Mouse (Mus musculus) MN1 (cell line): ENCODE results near the gene Gm17334.
A peak's percentile ranks its signal among the peaks of the same experiment; 100 is the strongest.

ENCODE experiments used
- DNase-seq: peaks from one replicate; pipeline ENCODE4 v3.0.0-alpha.2; 2016; ENCODE audit warnings: low spot score

Gm17334 gene

DNA sequence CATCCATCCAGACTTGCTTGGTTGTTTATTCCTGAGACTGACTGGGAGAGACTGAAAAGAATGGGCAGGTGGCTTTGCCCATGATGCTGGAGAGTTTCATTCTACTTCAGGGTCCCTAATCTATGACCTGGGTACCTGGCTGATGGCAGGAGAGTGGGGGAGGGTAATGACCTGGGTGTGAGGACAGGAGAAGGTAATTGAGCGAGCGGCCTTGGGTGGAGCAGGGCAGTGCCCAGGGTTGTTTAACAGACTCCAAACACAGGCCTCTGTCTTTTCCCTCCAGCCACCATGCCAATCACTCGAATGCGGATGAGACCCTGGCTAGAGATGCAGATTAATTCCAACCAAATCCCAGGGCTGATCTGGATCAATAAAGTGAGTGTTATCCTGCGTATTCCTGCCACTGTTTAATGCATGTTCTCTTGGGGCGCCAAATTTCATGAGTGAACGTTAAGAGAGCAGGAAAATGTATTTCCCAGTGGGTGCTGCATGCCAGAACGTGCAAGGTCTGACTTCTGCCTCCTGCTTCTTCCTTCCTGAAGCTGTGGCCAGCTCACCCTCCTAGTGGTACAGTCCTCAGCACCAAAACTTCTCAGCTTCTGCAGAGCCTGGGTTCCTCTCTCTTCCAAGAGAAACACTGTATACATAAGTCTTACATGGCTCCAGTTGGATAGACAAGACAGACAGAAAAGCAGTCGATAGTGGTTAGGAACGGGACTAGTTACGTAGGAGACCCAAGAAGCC is 1.8 kb downstream of the Gm17334 start:
- DNase-seq: no peak

DNA sequence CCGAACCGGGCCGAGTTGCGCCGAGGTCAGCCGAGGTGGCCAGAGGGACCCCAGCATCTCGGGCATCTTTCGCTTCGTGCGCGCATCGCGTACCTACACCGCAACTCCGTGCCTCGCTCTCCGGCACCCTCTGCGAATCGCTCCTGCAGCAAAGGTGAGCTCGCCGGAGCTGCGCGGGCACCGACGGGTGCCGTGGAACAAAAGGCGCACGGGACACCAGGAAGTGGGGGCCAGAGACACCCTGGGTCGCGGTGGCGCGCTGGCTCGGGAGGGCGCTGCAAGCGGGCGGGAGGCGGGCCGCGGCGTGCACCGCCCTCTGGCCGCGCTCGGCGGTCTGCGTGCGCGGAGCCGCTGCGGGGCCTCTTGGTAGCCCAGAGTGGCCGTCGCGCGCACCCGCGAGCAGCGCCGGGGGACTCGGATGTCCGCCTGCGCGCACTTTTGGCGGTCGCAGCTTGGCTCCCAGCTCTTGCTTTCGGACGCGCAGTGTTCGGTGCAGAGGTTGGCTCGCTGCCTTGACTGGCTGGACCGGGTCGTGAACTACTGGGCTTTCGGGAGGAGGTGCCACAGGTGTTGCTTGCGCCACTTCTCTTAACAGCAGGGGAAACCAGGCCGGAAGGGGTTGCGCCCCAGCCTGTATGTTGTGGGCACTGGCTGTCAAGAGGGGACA is 2.7 kb downstream of the Gm17334 start:
- DNase-seq: peak; percentile 85

DNA sequence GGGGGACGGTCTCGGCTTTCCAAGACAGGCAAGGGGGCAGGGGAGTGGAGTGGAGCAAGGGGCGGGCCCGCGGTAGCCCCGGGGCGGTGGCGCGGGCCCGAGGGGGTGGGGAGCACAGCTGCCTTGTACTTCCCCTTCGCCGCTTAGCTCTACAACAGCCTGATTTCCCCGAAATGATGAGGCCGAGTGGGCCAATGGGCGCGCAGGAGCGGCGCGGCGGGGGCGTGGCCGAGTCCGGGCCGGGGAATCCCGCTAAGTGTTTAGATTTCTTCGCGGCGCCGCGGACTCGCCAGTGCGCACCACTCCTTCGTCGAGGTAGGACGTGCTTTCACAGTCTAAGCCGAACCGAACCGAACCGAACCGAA is 3.2 kb downstream of the Gm17334 start, which contains the start of gene Irf1:
TSS of gene Irf1 (plus strand) at position 255 of the 365 bp plus-strand sequence.
- peak; percentile 95 for DNase-seq

DNA sequence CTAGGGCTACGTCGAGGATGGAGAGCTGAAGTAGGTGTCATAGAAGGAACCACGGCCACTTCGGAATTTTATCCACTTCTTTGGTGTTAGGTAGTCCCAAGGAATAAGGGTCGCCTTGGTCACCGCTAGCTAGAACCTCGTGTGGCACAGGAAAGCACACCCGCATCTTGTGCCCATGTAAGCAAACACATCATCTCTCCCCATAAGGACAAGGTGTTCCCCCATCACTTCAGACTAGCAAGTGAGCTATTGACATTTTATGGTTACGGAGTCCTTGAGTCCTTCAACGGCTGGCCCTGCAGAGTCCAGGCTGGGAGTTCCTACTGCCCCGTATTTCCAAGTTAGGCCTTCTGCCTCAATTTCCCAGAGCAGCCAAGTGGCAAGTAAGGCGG is 3.8 kb downstream of the Gm17334 start:
- peak; percentile 48 for DNase-seq

DNA sequence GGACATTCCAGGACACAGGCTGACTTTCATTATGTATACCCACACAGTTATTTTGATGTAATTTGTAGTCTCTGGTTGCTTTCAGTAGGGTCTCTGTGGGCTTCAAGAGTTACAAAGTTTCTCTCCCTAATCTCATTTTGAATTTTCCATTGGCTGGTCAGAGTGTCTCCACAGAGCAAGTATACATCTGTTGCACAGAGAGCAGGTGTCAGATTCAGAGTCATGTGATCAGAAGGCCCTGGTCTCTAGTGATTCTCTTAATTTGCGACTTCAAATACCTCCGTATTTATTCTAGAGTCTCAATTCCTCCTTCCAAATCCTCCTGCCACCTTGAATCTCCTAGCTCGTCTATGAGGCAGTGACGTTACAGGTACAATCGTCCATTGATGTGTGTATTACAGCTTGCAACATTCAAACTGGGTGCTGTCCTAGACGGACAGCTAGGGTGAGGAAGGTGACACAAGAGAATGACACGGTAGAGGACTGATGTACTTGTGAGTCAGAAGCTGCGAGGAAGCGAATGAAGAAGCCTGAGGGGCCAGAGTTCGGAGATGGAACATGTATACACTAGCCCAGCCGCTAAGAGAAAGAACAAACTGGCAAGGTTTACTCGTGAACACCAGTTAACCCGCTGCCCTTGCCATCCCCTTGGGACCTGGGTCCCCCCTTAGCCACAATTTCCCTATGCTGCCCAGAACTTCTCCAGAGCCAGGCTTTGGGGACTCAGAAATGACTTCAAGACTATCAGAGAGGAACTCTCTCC is 4.4 kb downstream of the Gm17334 start:
- DNase-seq: no peak

DNA sequence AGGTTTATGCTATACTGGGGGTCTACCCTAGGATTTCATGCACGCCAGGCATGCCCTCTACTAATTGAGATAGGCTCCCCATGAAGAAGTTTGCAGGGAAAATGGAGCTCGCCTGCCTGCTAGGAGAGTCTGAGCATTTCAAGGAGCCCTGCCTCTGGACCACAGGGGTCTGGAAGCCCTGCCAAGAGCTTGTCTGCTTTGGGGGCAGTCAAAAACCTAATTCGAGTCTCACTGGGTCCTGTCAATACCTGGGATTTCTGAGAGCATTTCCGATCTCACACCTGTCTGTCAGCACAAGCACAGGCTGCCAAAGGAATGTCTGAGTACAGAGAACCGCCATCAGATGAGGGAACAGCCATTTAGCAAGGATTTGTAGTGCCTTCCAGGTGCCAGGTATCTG is 8.4 kb downstream of the Gm17334 start:
- no peak for DNase-seq

DNA sequence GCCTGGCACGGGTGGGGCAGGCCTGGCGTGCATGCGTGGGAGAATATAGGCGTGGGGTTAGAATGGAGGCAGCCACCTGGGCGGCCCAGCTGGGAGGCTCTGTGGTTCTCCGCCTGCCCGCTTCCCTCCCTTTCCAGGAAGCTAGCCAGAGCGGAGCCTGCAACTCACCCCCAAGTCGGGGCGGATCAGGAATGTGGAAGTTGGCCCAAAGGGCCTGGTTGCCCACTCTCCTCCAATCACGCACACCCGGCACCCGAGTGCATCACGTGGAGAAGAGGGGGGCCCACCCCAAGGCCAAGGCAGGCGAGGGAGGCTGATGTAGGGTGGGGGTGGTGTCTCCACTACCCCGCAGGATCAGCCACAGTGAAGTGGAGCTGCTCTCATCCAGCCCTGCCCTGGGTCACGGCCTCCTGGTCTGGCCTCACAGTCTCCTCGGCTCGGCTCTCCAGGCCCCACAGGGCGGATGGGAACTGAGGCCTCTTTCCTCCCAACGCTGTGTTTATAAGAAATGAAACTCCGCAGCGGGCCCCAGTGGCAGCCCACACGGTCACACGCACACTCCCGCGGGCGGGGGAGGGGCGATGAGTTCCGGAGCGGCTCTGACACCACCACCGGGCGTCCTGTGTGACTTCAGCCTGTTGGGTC is 9.4 kb downstream of the Gm17334 start:
- DNase-seq: peak; percentile 96

DNA sequence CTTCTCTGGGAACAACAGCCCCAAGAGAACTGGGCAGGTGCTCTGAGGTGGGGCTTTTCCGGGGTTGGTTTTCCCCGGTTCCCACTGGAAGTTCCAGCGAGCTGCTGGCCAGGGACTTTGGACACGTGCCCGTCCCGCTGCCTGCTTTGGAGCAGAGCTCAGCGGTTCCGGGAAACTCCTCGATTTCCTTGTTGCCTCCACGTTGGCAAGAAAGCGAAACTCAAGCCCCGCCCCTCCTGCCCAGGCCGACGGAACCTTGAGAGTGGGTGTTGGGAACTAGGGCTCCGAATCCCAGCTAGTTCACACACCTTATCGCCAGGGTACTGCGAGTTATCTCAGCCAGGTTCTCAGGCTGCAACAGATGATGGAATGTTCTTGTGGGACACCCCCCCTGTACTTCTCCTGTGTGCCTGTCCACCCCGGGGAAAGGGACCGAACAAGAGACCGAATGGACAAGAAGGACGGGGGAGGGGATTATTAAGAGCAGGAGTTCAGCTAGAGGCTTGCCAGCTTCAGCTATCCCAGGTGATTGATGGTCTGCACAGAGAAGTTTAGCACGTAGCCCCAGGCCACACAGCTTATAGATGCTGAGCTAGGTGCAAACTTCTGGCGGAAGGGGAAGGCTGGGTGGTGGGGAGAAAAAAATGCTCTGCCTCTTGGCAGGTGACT is 10.0 kb downstream of the Gm17334 start:
- peak; percentile 87 for DNase-seq

DNA sequence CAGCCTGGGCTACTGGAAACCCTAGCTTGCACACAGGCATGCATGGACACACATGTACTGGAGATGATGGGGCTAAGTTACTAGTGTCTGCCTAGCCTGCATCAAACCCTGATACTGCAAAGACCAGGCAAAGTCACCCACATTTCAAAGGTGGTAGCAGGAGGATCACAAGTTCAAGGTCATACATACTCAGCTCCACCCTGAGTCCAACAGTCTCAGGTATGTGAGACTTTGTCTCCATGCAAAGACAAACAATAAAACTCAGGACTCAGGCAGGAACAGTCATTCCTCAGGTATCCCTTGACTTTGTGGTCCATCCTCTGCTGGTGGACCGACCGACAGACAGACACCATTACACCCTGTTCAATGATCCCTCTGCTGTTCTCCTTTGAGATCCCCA is 10.6 kb downstream of the Gm17334 start:
- DNase-seq: no peak

DNA sequence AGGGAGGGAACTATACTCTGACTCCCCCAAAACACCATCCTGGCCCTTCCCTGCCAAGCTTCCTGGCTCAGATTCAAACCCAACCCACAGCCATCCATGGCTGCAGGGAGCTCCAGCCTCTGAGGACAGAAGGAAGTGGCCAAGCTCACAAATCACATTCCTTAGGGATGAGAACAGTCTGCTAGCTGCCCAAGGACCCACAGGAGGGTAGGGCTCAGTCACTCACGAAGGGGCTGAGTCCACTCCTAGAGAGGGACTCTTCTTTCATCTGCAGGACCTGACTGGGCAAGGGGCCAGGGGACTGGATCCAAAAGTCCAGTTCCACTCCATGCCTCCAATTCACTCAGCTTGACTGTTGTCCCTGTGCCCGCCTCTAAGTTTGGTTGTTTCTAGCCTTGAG is 11.2 kb downstream of the Gm17334 start:
- DNase-seq: peak; percentile 77

DNA sequence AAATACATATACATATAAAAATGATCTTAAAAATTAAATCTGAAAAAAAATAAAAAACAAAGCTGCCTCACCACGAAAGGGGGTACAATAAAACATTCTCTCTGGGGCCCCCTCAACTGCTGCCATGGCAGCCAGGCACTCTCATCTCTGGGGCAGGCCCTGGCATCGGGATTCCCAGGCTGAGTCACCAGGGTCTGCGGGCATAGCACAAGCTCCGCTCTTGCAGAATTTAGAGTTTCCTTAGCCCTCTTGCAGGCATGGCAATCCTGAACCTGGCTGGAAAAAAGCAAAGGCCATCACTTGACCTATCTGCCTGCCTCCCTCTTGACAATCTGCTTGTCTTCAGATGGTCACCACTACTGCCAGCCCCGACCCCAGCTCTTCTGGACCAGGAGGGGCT is 11.7 kb downstream of the Gm17334 start:
- DNase-seq: peak; percentile 64

DNA sequence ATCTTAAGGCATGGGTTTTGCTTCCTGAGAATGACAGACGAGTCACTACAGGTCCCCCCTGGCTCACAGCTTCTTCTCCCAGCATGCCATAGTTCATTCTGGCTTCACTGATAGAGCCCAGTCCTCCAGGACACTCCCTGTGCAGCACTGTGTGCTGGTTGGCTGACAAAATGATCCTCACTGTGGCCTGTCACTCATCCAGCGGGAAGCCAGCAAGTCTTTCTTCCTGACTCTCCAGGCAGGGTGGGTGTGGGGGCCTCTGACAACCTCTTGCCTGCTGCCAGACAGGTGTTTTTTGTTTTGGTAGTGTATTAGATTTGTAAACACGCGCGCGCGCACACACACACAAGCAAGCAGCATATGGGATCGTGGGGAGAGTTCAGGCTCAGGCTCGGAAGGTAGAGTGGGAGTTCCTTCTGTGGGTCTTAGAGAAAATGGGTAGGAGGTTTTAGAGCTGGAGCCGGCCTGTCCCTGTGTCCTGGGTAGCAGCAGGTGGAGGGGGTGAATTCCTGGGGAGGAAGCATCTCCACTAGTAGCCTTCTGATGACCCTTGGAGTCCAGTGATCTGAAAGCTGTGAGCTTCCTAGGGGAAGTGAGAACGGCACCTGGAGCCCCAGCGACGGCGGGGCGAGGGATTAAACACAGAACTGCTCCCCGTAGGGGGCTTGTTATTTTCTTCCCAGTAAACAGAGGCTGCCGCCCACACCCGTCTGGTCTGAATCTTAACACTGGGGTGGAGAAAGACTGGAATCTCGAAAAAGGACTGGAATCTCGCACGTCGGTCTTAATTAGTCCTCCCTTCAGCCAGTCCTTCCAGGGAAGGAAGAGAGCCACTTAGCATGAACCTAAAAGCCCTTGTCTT is 13.2 kb downstream of the Gm17334 start:
- peak; percentile 66 for DNase-seq

DNA sequence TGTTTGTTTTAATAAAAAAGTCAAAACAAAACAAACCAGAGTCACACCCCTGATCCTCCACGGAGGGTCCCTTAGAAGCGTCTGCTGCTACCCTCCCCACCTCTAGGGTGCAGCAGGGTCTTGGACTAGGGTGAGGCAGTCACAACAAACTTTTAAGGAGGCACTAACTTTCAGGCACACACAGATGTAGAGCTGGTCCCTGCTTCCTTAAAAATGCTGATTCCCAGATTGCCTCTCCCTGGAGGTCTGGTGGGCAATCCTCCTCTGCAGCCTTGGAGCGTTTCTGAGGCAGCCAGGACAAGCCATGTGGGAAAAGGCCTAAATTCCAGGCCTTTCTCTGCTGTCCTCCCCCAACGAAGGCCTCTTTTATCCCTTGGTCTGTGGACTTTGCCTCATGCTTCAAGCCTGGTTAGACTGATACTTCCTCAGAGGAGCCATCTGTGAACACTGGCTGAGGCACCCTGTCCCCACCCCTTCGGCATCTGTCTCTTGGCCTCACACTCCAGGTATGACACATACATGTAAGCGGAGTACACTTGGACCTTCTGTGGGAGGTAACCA is 14.1 kb downstream of the Gm17334 start:
- DNase-seq: peak; percentile 71

DNA sequence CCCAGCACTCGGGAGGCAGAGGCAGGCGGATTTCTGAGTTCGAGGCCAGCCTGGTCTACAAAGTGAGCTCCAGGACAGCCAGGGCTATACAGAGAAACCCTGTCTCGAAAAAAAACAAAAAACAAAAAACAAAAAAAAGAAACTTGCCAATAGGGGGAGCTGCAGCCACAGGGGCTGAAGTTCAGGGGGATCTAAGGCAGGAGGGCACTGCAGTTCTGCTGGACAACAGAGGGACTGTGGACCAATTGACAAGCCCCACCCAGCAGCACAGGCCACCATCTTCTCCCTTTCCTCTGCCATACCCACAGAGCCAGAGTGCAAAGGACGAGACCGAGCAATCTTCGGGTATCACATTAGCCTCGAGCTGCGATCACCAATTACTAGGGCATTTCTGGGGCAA is 15.0 kb downstream of the Gm17334 start:
- peak; percentile 68 for DNase-seq

DNA sequence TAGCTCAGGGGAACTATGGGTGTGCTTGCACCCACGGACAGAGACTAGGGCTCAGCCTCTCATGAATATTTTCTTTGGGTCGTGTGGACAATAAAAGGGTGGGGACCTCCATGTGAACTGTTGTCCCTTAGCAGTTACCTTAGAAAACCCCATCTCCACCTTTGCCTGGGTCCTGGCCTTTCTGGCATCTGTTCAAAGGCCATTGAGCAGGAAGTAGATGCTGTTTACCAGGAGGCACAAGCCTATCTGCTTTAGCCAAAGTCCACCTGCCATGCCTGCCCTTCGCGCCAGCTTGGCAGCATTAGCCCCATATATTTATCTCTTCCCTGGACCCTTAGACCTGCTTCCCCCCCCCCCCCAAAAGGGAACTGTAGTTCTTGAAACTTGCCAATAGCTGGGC is 15.4 kb downstream of the Gm17334 start:
- no peak for DNase-seq

DNA sequence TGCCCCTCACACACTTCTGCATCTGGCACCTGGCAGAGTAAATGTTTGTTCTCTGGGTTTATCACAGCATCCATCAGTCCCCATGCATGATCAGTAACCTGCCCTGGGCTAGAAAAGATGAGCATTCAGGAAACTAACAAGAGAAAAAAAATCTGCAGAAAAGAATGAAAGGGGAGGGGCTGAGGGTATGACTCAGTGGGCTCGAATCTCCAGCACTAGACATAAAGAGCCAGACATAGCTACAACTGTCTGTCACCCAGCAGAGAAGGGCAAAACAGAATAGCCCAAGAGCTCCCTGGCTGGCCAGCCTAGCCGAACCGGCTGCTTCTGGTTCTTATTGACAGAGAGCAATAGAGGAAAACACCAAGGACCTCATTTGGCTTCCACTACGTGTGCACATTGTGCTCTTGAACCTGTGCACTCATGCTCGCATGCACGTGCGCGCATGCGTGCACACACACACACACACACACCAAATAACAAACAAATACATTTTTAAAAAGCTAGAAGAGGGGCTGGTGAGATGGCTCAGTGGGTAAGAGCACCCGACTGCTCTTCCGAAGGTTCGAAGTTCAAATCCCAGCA is 17.9 kb downstream of the Gm17334 start:
- no peak for DNase-seq

DNA sequence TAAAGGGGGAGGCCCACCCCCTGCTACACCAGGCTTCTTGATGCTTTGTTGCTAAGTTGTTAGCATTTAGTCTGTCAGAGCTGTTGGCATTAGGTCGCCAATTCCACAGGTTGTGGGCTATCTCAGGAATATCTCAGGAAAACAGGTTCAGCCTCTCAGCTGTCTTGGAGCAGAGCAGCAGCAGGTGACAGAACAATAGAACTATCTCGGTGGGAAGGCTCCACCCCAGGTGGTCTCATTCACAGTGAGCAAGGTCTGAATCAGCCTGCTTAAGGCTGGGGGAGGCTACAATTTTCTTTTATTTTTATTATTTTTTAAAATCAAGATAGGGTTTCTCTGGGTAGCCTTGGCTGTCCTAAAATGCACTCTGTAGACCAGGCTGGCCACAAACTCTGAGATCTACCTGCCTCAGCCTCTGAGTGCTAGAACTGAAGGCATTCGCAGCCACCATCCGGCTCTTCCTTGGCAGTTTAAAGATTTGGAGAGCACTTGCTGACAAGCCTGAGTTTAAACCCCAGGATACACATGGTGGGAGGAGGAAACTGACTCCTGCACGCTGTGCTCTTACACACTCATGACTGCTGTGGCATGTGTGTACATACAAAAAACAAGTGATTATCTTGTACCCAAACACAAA is 23.2 kb downstream of the Gm17334 start:
- DNase-seq: no peak

DNA sequence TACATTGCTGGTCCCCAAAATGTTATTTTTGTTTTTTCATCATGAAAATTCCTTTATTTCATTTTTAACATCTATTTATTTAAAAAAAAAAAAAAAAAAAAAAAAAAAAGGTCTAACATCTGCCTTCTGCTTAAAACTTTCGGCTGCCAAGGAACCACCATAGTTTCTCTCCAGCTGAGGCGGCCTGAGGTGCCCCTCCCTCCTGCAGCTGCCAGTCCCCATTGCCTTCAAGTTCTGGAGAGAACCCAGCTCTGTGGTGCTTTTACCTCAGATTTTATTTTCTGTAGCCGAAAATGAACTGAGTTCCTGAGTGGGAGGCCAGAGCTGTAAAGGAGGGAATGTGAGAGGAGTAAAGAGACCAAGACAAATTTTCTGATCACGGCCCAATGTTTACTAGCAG is 23.7 kb downstream of the Gm17334 start:
- DNase-seq: no peak

DNA sequence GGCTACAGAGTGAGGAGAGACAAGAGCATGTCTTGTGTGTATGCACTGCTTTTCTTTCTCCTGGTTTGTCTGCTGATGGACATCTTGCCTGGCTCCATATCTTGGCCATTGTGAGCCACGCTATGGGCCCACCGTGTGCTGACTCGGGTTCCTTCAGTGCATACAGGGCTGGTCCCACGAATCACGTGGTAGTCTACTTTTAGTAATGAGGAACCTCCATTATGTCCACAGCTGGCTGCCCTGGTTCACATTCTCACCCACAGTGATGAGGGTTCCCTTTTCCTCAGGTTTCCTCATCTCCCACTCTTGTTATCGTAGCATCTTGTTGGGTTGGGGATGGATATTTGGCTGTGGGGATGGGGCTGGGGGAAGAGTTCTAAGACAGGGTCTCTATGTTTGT is 24.4 kb downstream of the Gm17334 start:
- DNase-seq: no peak

DNA sequence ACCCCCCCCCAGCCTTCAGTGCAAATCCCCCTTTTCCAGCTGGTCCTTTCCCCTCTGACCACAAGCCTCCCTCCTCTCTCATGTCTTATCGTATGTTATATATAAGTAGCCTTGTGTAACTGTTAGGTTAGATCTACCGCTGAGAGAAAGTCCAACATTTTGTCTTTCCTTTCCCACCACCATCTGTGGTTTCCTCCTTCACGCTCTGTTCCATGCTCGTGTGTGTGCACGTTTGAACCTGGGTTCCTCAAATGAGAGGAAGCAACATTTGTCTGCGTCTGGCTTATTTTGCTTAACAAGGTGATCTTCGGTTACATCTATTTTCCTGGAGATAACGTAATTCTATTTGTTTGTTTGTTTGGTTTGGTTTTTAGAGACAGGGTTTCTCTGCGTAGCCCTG is 25.0 kb downstream of the Gm17334 start:
- DNase-seq: no peak
